Mouse (Mus musculus) fat pad, adult 2 months (tissue): ENCODE measurements around the gene Trabd2b.

Source experiments
- DNase-seq: peaks from one replicate; pipeline ENCODE4 v3.0.0-alpha.2; 2011; ENCODE audit warnings: low read depth, low spot score; ENCODE audit errors: extremely low read depth

Trabd2b gene

DNA sequence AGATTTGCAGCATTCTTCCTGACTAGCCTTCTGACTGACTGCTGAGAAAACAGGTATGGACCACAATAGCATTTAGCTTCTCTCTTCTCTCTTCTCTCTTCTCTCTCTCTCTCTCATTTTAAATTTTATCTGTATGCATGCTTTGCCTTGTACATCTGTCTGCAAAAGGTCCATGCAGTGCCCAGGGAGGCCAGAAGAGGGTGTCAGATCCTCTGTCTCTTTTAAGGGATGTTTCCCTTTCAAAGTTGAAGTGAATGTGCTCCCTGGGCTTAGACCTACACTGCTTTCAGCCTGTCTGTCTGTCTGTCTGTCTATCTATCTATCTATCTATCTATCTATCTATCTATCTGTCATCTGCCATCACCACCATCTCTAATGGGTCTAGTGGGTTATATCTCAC is 8.9 kb upstream of the Trabd2b start:
- no peak for DNase-seq

DNA sequence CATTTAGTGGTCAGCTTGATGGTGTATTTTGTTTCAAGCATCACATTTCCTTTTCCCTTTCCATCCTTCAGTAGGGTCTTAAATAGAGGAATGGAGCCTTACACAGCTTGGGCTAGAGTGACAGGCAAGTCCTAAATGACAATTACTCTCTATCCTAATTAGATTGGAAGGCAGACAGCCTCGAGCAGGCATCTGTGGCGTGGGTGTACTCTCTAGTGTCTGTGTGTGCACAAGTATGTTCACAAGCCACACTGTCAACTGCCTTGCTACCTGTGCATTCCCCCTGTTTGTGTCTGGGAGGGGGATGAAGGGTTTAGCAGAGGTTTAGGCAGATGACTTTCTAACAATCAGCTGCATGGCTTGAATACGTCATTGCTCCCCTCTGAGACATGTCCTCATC is 6.7 kb upstream of the Trabd2b start:
- DNase-seq: no peak

DNA sequence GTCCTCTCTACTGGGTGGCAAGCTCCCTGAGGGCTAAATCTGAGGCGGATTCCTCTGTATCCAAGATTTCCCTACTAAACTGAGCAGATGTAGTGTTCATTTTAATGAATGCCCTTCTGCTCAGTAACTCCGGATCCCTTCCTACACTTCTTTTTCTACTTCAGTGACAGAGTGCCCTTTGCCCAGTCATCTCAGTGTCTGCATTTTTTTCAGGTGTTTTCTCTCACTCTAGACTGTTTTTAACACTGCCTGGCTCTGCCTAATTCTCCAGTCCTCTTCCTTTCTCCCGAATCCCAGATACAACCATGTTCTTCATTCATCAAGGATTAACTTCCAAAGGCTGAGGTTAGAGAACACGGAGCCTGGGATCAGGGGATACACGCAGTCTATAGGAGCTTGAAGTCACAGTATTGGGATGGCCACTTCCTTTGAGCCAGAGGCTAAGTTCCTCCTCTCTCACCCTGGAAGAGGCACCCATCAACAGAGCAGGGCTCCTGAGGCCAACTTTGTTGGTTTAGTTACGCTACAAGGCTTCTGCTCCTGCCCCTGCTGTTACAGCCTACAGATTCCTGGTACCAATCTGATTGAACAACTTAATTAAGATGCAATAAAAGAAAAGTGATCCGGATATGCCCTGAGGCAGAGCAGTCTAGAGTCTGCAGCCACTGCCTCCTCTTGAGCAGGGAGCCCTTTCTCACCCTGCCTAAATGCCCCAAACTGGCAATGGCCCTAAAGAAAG is 4.4 kb upstream of the Trabd2b start:
- DNase-seq: no peak

DNA sequence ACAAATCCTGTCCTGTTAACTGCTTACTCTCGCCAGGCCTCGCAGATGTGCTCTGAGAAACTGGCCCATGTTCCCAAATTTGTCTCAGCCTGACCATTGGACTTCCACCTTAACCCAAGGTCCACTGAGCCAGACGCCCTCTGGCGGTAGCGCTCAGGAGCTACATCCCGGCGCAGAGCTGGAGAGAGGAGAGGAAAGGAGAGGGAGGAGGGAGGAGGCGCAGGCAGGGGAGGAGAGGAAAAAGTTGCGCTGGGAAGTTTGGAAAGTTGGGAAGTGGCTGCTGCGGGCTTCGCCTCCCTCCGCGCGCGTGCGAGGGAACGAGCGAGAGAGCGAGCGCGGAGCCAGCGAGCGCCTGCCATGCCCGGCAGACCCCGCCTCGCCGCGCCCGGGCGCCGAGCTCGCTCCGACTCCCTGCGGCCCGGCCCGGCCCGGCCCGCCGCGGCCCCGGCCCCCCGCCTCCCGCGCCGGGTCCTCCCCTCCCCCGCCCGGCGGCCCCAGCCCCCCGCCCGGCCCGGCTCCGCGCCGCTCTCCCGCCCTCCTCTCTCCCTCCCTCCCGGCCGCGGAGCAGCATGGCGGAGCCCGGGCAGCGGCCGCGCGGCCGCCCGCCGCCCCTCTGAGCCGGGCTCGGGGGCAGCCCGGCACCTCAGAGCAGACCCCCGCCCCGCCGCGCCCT is 706 bp upstream of the Trabd2b start:
- no peak for DNase-seq

DNA sequence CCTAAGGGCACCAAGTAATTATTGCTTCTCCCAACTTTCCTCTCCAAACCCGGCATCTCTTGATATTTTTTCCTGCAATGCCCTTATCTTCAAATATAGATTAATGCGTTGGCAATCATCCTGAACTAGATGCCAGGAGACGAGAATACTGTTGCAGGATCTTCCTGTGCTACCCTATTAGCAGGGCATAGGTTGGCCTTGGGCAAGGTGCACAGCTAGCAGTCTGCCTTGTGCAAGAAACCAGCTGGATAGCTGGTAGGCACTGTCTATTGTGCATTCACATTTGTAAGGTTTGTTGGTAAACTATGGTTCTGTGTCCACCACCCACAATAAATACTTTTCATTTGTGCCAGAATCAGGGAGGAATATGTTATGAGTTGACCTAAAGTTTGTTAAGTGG is 992 bp downstream of the Trabd2b start:
- no peak for DNase-seq

DNA sequence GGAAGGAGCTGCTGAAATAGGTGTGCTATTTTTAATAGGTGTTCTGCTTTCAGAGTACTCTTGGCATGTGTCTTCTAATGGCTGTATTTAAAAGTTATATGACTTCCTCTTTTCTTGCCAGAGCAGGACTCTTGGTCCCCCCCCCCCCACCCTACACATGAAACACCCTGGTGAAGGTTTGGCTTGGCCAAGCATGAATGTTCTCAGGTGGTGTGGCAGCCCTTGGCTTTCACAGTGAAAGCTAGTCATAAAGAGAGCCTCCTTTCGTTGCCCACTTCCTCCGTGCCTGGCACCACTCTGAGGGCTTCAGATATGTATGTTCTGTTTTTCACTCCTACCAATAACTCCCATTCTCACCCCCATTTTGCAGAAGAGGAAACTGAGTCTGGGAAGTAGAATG is 1.8 kb downstream of the Trabd2b start:
- no peak for DNase-seq

DNA sequence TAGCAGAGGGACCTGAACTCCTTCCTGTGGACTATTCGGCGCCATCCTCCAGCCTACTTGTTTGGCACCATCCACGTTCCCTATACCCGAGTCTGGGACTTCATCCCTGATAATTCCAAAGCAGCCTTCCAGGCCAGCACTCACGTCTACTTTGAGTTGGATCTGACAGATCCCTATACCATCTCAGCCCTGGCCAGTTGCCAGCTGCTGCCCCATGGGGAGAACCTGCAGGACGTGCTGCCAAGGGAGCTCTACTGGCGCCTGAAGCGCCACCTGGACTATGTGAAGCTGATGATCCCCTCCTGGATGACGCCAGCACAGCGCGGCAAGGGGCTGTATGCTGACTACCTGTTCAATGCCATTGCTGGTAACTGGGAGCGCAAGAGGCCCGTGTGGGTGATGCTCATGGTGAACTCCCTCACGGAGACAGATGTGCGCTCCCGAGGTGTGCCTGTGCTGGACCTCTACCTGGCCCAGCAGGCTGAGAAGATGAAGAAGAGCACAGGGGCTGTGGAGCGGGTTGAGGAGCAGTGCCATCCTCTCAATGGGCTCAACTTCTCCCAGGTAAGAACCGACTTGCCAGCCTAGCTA is 2.5 kb downstream of the Trabd2b start:
- DNase-seq: no peak

DNA sequence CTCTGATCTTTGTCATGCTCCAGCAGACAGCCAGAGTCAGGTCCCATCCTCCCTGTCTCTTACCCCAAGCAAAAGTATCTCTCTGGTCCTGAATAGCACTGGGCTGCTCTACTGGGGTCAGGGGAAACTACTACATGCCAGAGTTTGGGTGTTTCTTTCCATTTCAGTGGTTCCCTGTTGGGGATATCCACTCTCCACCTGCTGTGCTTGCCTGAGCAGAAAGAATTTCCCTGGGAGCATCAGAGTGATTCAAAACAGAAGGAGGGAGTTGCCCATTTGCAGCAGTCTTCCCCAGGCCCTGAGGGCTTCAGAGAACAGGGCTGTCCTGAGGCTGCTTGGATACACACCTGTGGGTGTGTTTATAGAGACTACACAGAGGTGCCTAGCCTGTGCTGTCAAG is 3.0 kb downstream of the Trabd2b start:
- no peak for DNase-seq

DNA sequence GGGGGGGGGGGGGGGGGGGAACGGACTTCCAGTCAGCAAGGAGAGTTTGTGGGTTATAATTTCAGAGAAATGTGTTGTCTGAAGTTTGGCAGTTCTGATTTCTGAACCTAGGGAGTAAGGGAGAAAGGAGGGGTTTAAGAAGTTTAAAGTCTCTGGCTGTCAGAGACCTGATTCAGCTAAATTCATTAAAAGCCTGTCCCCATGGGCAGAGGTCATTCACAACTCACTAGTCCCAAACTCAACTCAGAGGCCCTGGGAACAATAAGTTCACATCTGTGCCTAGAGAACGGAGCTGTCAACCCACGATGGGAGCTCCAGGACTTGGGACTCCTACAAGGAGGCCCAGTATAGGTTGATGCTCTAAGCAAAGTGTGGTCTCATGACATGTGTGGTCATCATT is 3.5 kb downstream of the Trabd2b start:
- DNase-seq: no peak

DNA sequence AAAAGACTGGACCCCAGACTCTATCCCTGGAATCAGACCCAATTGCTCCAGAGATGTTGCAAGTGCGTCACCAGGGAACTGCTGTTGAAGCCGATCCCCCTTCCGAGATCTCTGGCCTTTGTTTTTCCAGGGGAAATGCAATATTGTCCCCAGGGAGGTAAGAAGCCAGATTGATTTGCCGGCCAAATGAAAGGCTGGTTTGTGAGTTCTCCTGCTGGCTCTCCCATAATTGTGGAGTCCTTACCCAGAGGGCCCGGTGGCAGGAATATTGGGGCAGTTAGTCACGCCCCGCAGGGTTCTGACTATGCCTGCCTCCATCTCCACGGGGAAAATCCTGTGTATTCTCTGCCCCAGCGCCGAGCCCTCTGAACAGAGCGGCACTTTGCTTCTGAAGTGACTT is 3.9 kb downstream of the Trabd2b start:
- no peak for DNase-seq

DNA sequence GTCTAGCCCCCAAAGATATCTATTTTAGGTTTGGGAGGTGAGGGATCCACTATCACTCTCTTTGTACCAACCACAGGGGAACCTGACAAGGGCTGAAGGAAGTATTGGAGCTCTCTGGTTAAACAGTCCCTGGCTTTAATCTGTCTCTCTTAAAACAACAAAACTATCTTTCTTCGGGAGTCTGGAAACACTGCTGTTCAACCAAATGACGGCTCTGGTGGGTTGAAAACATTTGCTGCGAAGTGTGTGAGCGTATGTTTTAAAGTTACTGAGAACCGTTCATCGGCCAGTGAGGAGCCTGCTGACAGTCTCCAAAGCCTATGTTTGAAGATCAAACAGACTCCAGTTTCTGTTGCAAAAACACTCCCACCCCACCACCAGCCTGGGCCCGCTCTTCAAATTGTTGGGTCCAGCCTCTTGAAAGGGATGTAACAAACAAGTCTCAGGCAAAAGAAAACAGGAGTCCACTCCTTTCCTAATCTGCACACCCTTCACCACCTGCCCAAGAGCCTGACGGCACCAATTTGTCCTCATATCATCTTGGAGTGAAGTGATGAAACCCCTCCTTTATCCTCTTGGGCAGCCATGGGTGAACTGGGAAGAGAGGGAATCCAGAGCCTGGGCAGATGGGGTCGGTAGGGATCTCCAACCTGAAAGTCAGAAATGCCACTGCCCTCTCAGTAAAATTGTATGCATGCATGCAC is 4.6 kb downstream of the Trabd2b start:
- no peak for DNase-seq

DNA sequence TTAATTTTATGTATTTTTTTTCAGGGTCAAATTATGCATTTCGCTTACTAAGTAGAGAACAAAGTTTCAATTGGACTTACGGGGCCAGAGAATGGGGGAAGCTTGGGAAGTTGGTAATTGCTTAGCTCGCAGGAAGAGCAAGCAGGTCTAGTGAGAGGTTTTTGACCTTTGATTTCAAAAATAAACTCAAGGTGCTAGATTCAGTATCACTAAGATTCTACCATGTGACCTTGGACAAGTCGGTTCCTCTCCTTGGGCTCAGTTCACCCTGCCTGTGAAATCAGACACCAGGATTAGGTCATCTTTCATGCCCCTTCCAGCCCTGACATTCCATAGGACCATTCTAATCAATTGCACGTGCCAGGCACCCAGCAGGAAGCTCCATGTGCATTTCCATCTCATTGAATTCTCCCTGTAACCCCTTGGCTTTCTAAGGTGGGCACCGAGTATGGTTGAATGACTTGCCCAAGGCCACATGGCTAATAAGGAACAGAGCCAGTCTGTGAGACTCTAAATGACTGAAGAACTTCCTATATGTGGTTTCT is 5.4 kb downstream of the Trabd2b start:
- no peak for DNase-seq

DNA sequence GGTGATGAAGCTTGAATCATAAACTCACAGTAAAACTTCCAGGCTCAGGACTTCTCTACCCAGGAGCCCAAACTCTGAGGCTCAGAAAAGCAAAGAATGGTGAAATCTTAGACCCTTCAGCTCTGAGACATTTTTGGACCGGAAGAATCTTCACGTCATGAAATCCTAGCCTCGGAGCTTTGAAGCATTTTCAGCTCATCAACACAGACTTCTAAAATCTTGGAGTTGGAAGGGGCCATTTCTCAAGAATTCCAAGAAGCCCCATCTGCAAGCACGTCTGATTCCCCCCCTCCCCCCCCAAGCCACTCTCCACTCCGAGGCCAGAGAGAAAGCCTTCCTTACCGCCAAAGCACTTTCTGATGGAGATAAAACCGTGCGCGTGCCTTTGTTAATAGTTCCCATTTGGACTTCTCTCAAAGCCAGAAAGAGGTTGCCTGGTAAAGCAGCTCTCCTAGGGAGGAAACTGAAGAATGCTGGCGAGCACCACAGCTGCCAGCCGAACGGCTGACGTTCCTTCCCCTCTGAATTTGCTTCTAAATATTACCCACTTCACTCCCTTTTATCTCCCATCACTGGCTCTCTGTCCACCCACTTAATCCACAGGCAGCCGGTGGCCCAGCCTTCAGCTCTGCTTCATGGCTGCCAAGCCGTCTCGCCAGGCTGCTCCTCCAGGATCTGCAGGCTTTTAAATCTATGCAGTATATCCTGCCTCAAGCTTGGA is 9.6 kb downstream of the Trabd2b start:
- DNase-seq: no peak

DNA sequence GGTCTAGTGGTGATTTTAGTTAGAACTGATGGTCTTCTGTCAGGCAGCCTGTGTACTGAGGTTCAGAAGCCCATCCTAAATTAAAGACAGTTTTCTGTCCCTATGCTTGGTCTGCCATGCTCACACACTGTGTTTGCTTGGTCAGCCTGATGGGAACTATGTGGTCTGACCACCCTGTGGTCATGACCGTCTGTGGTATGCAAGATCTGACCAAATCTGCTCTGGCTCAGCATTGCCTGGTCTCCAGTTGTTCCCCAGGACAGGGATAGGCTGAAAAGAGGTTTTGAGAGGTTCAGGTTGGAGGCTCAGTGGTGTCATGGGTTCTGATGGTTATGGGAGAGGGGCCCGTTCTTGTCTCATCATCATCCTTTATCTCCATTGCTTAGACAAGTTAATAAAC is 13.6 kb downstream of the Trabd2b start:
- DNase-seq: no peak

DNA sequence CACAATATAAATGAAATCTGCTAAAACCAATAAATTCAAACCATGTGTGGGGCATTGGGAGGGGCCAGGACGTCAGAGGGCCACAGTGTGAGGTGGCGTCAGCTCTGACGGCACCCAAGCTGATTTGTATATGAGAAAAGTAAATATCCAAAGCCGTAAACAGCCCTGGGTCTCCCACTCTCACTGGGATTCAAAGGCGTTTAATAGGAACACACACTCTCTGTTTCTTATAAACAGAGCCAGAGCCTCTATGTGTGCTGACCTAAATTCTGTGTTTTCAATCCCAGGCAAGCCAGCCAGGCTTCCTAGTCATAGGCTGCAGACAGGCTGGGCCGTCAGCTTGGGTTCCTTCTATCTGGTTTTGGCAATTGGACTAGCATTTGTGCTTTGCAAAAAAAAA is 16.6 kb downstream of the Trabd2b start:
- DNase-seq: no peak

DNA sequence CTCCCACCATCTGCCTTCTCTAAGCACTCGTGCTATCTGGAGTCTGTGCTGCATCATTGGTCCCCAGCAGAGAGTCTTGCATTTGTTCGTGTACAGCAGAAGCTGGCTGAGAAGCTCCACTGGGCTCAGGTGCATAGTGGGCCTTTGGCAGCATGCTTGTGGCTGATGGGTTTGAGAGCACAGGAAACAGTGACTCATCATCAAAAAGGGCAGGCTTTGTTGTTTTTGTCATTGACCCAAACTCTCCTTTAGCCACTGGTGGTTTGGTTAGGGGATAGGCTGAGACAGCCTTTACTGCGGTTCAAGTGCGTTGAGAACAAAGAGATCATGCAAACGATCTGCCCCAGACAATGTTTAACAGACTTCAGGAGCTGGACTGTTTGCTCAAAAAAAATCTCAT is 19.3 kb downstream of the Trabd2b start:
- no peak for DNase-seq

DNA sequence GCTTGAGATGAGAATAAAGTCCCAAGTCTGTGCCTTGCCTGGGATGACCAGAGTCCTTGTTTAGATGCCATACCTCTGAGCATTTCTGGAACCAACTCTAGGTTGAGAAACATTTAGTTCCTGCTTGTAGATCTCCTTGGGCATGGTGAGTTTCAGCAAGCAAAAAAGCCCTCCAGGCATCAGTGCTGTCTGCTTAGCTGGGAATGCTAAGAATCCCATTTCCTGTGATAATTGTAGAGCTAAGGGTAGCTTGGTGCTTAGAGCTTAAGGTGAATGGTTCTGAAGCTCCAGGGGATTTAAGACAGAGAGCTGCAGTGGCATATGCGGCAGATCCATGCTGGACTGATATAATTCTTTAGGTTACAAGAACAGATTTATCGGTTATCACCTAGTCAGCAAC is 26.2 kb downstream of the Trabd2b start:
- no peak for DNase-seq

DNA sequence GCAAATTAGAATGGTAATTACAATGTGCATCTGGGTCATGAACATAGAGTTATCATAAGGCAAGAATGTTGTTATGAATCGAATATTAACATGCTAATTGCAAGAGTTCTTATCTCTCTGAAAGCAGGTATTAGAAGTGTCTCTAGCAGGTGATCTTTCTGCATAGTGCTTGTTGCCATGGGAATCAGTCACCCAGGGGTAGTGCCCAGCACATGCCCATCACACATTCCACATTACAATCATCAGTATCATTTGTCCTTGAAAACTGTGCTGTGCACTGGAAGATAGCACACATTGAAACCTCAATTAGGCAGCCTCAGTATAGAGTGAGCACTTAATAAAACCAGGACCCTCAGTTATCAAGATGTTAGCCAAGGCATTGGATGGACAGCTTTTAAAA is 26.9 kb downstream of the Trabd2b start:
- DNase-seq: no peak

DNA sequence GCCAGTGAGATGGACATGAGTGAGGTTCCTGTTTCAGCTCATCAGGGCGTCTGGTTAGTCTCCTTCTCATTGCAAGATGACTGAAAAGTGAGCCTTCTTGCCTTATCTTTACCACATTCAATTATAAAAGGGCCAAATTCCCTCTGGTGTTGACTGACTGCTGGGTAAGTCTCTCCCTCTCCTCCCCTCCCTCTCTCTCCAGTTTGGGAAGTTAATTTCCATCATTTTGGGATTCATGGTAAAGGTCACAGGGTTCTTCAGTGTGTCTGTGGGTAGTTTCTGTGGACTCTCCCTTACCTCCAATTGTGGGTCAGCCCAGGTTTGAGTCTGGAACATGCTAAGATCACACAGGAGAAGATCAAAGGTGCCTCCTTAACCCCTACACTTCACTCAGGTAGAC is 28.2 kb downstream of the Trabd2b start:
- DNase-seq: no peak

DNA sequence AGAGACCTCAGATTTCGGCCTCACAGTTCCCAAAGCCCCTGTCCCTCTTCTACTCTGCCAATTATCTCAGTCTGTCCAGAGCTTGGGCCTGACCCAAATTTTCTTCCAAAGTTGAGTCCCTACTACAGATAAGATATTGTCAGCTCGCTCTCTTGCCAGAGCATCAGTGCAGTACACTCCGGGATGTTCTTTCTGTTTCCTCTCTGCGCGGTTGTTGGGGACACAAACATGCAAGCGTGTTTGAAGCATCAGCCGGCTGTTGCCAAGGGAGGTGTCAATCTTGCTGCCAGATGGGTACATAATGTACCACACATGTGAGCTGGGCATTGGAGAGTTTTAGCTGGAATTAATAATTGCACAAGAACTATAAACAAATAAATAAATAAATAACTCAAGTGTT is 28.9 kb downstream of the Trabd2b start:
- DNase-seq: no peak

DNA sequence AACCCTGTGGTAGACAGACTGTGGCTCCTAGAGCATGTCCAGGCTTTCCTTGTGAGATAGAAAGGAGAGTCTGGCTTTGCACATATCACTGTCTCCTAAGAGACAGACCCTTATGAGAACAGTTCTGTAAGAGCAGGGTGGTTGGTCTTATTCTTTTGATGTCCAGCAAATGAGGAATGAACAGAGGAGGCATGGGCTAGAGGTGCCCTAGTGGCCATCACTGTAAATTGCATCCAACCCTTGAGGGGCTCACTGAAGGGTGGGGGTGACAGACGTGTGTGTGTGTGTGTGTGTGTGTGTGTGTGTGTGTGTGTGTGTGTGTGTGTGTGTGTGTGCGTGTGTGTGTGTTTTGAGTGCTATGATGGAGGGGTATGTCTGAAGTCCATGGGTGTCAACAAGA is 32.2 kb downstream of the Trabd2b start:
- no peak for DNase-seq
